Mouse (Mus musculus) testis, adult 2 months (tissue): Measurements from ENCODE around the gene Map2k5.

ENCODE experiments used
- CTCF ChIP-seq: fragments of 200-500 bp; IDR thresholded peaks from 2 replicates; pipeline ENCODE4 v1.5.1; 2012; ENCODE audit warnings: low read depth, mild to moderate bottlenecking, inconsistent platforms, low read length, moderate library complexity; ENCODE audit not compliant: control insufficient read depth, insufficient read depth, insufficient replicate concordance
- POLR2A ChIP-seq: fragments of 200-500 bp; IDR thresholded peaks from 2 replicates; pipeline ENCODE4 v1.6.1; 2012; ENCODE audit warnings: low read depth, mild to moderate bottlenecking, inconsistent platforms, low read length, moderate library complexity; ENCODE audit not compliant: control insufficient read depth

- no peak for TF ChIP-seq CTCF
- no peak for TF ChIP-seq POLR2A
These were observed 184.9 kb downstream of the Map2k5 start for GRCm38 (mm10) chr9:63192809-63193208.
